Mouse (Mus musculus): ENCODE results near the gene Bad. TPM values are rescaled to one million over a fixed set of nuclear protein-coding genes. Genes with fewer than 3 reads are reported as not detected.

Bad gene
- polyA plus RNA-seq, 1 experiment from 2014 or later, result 55.7 TPM

DNA sequence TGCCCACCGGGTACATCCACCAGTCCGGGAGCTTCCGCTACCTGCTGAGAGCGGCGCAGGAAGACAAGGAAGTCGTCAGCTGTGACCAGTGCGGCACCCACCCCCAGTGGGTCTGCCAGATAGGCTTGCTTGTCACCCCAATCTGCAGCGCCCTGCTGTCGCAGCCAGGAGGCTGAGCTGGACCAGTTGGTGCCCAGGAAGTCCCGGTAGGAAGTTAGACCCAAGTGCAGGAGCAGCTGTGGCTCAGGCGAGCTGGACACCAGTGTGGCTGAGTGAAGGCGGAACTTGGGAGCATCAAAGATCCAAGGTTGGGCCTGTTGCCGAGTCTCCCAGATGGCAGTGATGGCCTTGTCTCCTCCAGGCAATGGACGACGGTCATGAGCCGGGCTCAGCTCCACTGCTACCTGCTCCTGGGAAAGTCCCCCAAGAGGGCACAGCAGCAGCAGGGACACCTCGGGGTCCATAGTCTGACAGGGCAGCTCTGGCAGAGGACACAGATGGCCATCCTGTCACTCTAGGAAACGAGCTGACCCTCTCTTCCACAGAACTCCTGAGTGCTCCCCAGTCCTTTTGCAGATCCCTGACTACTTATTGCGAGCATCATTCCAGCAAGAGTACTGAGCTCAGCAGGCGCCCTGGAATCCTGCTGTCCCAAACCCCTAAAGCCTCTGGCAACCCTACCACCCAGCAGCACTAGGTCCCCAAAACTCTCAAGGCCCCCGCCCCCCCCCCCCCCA, 53.8 kb downstream of the Bad start:
- peak overlapping the region; percentile 67 for H3K4me3 ChIP-seq (ENCODE audit: low read depth, low read length)
- peaks cover 4% of the 10 kb centered on the region; the same call in 1 of the 2 replicates for H3K9me3 ChIP-seq (replicated peaks; ENCODE audit: control insufficient read depth, low read length)
- H3K27me3 ChIP-seq (ENCODE audit: control insufficient read depth, insufficient read depth, low read length), result no peaks in the 10 kb centered on the region
- no peak for ATAC-seq (replicated peaks; ENCODE audit: insufficient number of reproducible peaks, low FRiP score, low TSS enrichment)
- H3K4me1 ChIP-seq (ENCODE audit: control insufficient read depth, insufficient read depth, low read length), result peaks cover 22% of the 10 kb centered on the region
- peaks cover 19% of the 10 kb centered on the region for H3K36me3 ChIP-seq (ENCODE audit: control insufficient read depth, insufficient read depth, low read length)
- peak overlapping the region; percentile 93 for H3K4me2 ChIP-seq
- H3K9ac ChIP-seq (ENCODE audit: low read depth, low read length), result peak overlapping the region; percentile 78
- 44% methylated on average over 21 of the region's 21 CpGs for WGBS (ENCODE audit: insufficient replicate concordance)
- peak overlapping the region; percentile 50; the same call in 1 of the 2 replicates for H3K27ac ChIP-seq (ENCODE audit: low read depth, low read length)

DNA sequence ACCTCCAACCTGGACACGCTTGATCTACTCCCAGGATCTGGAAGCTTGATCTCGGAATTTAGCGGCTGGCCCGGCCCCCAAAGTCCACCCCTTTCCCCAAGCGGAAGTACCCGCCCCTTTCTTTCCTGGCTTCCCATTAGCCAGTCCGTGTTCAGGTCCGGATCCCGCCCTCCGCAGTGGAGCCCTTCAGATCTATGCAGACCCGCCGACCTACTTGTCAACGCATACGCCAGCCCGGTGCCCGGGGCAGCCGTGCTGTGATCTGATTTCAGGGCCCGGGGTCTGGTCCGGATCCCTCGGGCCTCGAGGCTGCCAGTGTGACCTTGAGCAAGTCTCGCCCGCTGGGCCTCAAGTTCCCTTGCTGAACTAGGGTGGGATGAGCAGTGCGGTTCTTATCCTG, 54.3 kb downstream of the Bad start, which contains the start of the genes Nudt22 and Trpt1:
Nudt22 (minus strand) TSS at position 112 of the 400 bp plus-strand sequence.
Trpt1 (plus strand) TSS at position 126 of the 400 bp plus-strand sequence.
- H3K27me3 ChIP-seq (ENCODE audit: control insufficient read depth, insufficient read depth, low read length), result no peaks in the 10 kb centered on the region
- H3K9ac ChIP-seq (ENCODE audit: low read depth, low read length), result peak within 1 kb of the TSS; percentile 78
- ATAC-seq (replicated peaks; ENCODE audit: insufficient number of reproducible peaks, low FRiP score, low TSS enrichment), result peak; percentile 58
- under 1% methylated on average over 24 of the region's 24 CpGs for WGBS (ENCODE audit: insufficient replicate concordance)
- H3K4me2 ChIP-seq, result peak within 1 kb of the TSS; percentile 93
- H3K4me3 ChIP-seq (ENCODE audit: low read depth, low read length), result peak within 1 kb of the TSS; percentile 67
- peaks cover 22% of the 10 kb centered on the region for H3K4me1 ChIP-seq (ENCODE audit: control insufficient read depth, insufficient read depth, low read length)
- H3K9me3 ChIP-seq (replicated peaks; ENCODE audit: control insufficient read depth, low read length), result peaks cover 4% of the 10 kb centered on the region; the same call in 1 of the 2 replicates
- H3K36me3 ChIP-seq (ENCODE audit: control insufficient read depth, insufficient read depth, low read length), result peaks cover 20% of the 10 kb centered on the region
- peak within 1 kb of the TSS; percentile 85 for H3K27ac ChIP-seq (ENCODE audit: low read depth, low read length)

DNA sequence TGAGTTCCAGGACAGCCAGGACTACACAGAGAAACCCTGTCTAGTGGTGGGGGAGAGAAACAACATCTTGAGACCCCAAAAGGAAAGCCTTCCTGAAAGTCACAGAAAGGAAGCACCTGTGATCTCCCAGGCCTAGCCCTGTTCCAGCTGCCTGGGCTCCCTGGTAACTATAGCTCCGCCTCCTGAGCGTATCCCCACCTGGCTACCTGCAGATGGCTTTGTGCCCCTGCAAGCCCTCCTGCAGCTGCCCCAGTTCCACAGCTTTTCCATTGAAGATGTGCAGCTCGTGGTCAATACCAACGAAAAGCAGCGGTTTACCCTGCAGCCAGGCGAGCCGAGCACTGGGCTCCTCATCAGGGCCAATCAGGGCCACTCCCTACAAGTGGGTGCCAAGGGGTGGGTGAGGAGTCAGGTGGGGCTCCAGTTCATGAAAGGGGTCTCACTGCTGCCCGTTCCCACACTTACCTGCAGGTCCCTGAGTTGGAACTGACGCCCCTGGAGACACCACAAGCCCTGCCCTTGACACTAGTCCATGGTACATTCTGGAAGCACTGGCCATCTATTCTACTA, 56.1 kb downstream of the Bad start:
- no peak overlapping the region for H3K4me2 ChIP-seq
- no peak overlapping the region for H3K27ac ChIP-seq (ENCODE audit: low read depth, low read length)
- peaks cover 21% of the 10 kb centered on the region for H3K4me1 ChIP-seq (ENCODE audit: control insufficient read depth, insufficient read depth, low read length)
- H3K27me3 ChIP-seq (ENCODE audit: control insufficient read depth, insufficient read depth, low read length), result no peaks in the 10 kb centered on the region
- ATAC-seq (replicated peaks; ENCODE audit: insufficient number of reproducible peaks, low FRiP score, low TSS enrichment), result no peak
- H3K9me3 ChIP-seq (replicated peaks; ENCODE audit: control insufficient read depth, low read length), result peaks cover 4% of the 10 kb centered on the region; the same call in 1 of the 2 replicates
- H3K4me3 ChIP-seq (ENCODE audit: low read depth, low read length), result no peak overlapping the region
- no peak overlapping the region for H3K9ac ChIP-seq (ENCODE audit: low read depth, low read length)
- peaks cover 20% of the 10 kb centered on the region for H3K36me3 ChIP-seq (ENCODE audit: control insufficient read depth, insufficient read depth, low read length)
- 82% methylated on average over 9 of the region's 9 CpGs for WGBS (ENCODE audit: insufficient replicate concordance)

DNA sequence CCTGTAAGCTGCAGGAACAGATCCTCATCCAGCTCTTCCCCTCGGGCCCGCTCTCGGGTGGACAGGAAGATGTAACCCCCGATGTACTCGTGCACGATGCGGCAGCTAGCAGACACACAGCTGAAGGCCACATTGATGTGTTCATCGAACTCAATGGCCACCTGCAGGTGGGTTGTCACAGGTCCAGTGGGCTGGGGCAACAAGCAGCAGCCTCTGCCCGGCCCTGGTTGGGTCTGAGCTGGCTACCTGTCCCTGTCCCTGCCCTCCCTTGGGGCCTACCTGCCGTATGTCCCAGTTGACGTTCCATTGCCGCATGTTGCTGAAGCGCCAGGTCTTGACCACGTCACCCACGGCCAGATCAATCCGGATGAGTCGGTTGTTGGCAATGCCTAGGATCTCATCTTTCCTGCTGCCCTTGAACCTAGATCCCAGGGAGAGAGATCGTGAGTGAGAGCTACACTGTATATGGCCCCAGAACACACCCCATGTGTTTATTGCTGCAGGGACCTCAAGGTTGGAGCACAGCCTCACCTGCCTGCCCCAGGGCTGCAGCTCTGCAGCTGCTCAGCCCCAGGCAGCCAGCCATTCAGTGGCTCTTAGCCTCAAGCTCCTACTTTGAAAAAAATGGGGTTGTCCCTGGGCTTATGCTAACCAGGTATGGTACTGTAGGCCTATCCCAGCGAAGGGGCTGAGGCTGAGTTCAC, 57.9 kb downstream of the Bad start:
- Histone ChIP-seq H3K4me1 (ENCODE audit: control insufficient read depth, insufficient read depth, low read length) (peaks cover 11% of the 10 kb centered on the region), H3K4me2 (no peak overlapping the region), H3K9me3 (replicated peaks; ENCODE audit: control insufficient read depth, low read length) (peaks cover 4% of the 10 kb centered on the region; the same call in 1 of the 2 replicates), H3K27ac (ENCODE audit: low read depth, low read length) (no peak overlapping the region), H3K9ac (ENCODE audit: low read depth, low read length) (no peak overlapping the region), H3K4me3 (ENCODE audit: low read depth, low read length) (no peak overlapping the region), H3K27me3 (ENCODE audit: control insufficient read depth, insufficient read depth, low read length) (no peaks in the 10 kb centered on the region), H3K36me3 (ENCODE audit: control insufficient read depth, insufficient read depth, low read length) (peaks cover 20% of the 10 kb centered on the region)
- 88% methylated on average over 19 of the region's 19 CpGs for WGBS (ENCODE audit: insufficient replicate concordance)
- ATAC-seq (replicated peaks; ENCODE audit: insufficient number of reproducible peaks, low FRiP score, low TSS enrichment), result no peak

Small RNA genes within 50 kb of the gene (microRNA-seq; reads per million reads assigned to microRNA genes)
- gene Mir6990 (ENCODE audit: borderline number of aligned reads), result 3.5 reads per million, percentile 33 among the genes with 10 or more reads in this experiment

Other genes with a start within 250 kb of the Bad start
- gene Rps6ka4, start 101.2 kb upstream of the Bad start, polyA plus RNA-seq (2014; fragmentation: Nextera tagmentation; extraction: Ambion mirVana), result 11.1 and 11.7 TPM in 2 replicates
- gene Ccdc88b, start 83.7 kb upstream of the Bad start, polyA plus RNA-seq (2014; fragmentation: Nextera tagmentation; extraction: Ambion mirVana), result 0.15 and 0.84 TPM in 2 replicates
- 91.5 and 97.8 TPM in 2 replicates for gene Trmt112, start 32.2 kb upstream of the Bad start, polyA plus RNA-seq (2014; fragmentation: Nextera tagmentation; extraction: Ambion mirVana)
- gene Prdx5, start 31.8 kb upstream of the Bad start, polyA plus RNA-seq (2014; fragmentation: Nextera tagmentation; extraction: Ambion mirVana), result 143 and 150 TPM in 2 replicates
- 9.0 and 10.5 TPM in 2 replicates for gene Esrra, start 20.0 kb upstream of the Bad start, polyA plus RNA-seq (2014; fragmentation: Nextera tagmentation; extraction: Ambion mirVana)
- gene Catsperz, start 16.5 kb upstream of the Bad start, polyA plus RNA-seq (2014; fragmentation: Nextera tagmentation; extraction: Ambion mirVana), result 1.9 and 3.9 TPM in 2 replicates
- 0.17 and 0.46 TPM in 2 replicates for gene Kcnk4, start 7.3 kb upstream of the Bad start, polyA plus RNA-seq (2014; fragmentation: Nextera tagmentation; extraction: Ambion mirVana)
- 22.4 and 23.7 TPM in 2 replicates for gene Gpr137, start 619 bp downstream of the Bad start, polyA plus RNA-seq (2014; fragmentation: Nextera tagmentation; extraction: Ambion mirVana)
- 162 and 177 TPM in 2 replicates for gene Ppp1r14b, start 33.1 kb downstream of the Bad start, polyA plus RNA-seq (2014; fragmentation: Nextera tagmentation; extraction: Ambion mirVana)
- gene Plcb3, start 34.6 kb downstream of the Bad start, polyA plus RNA-seq (2014; fragmentation: Nextera tagmentation; extraction: Ambion mirVana), result 17.2 and 20.1 TPM in 2 replicates
- 84.5 and 88.4 TPM in 2 replicates for gene Fkbp2, start 38.6 kb downstream of the Bad start, polyA plus RNA-seq (2014; fragmentation: Nextera tagmentation; extraction: Ambion mirVana)
- gene Vegfb, start 45.8 kb downstream of the Bad start, polyA plus RNA-seq (2014; fragmentation: Nextera tagmentation; extraction: Ambion mirVana), result 76.9 and 79.1 TPM in 2 replicates
- 26.3 and 28.5 TPM in 2 replicates for gene Dnajc4, start 50.7 kb downstream of the Bad start, polyA plus RNA-seq (2014; fragmentation: Nextera tagmentation; extraction: Ambion mirVana)
- gene Nudt22, start 54.3 kb downstream of the Bad start, polyA plus RNA-seq (2014; fragmentation: Nextera tagmentation; extraction: Ambion mirVana), result 24.6 and 25.2 TPM in 2 replicates
- 13.4 and 14.7 TPM in 2 replicates for gene Trpt1, start 54.3 kb downstream of the Bad start, polyA plus RNA-seq (2014; fragmentation: Nextera tagmentation; extraction: Ambion mirVana)
- 11.5 and 11.9 TPM in 2 replicates for gene Fermt3, start 77.6 kb downstream of the Bad start, polyA plus RNA-seq (2014; fragmentation: Nextera tagmentation; extraction: Ambion mirVana)
- gene Stip1, start 98.1 kb downstream of the Bad start, polyA plus RNA-seq (2014; fragmentation: Nextera tagmentation; extraction: Ambion mirVana), result 266 and 283 TPM in 2 replicates
- gene Macrod1, start 114.9 kb downstream of the Bad start, polyA plus RNA-seq (2014; fragmentation: Nextera tagmentation; extraction: Ambion mirVana), result 13.3 and 16.7 TPM in 2 replicates
- gene Flrt1, start 163.9 kb downstream of the Bad start, polyA plus RNA-seq (2014; fragmentation: Nextera tagmentation; extraction: Ambion mirVana), result 0.79 and 0.97 TPM in 2 replicates